Mouse (Mus musculus) kidney, adult 2 months (tissue): ENCODE results near the gene Fras1. TPM values are rescaled to one million over a fixed set of nuclear protein-coding genes. Genes with fewer than 3 reads are reported as not detected.

Experiments
- DNase-seq: peaks from one replicate; pipeline ENCODE4 v3.0.0; 2021
- H3K27ac ChIP-seq: fragments of 200-500 bp; 2 replicates; pipeline ENCODE4 v1.5.1; 2012; ENCODE audit warnings: low read depth, low read length, control low read depth, inconsistent platforms; ENCODE audit not compliant: insufficient read depth
- H3K27me3 ChIP-seq: fragments of 200-500 bp; replicated peaks from 2 replicates; pipeline ENCODE4 v1.6.1; 2012; ENCODE audit warnings: mild to moderate bottlenecking, moderate library complexity, low read length, inconsistent platforms; ENCODE audit not compliant: control insufficient read depth, insufficient read depth
- H3K36me3 ChIP-seq: fragments of 200-500 bp; 2 replicates; pipeline ENCODE4 v1.6.1; 2012; ENCODE audit warnings: mild to moderate bottlenecking, moderate library complexity, low read length, inconsistent platforms; ENCODE audit not compliant: control insufficient read depth, insufficient read depth
- H3K4me1 ChIP-seq: fragments of 200-500 bp; 2 replicates; pipeline ENCODE4 v1.6.1; 2011; ENCODE audit warnings: low read length; ENCODE audit not compliant: control insufficient read depth, insufficient read depth
- H3K4me3 ChIP-seq: fragments of 200-500 bp; 2 replicates; pipeline ENCODE4 v1.5.1; 2011; ENCODE audit warnings: mild to moderate bottlenecking, low read depth, low read length, control low read depth; ENCODE audit not compliant: insufficient read depth
- CTCF ChIP-seq: fragments of 200-500 bp; conservative IDR thresholded peaks from 2 replicates; pipeline ENCODE4 v1.5.1; 2011; ENCODE audit warnings: low read depth, mild to moderate bottlenecking, control low read depth, low read length, moderate library complexity, mixed read lengths; ENCODE audit not compliant: insufficient read depth, insufficient read length
- POLR2A ChIP-seq: fragments of 200-500 bp; IDR thresholded peaks from one replicate; pipeline ENCODE4 v1.6.1; 2011; ENCODE audit warnings: low read depth, low read length, control low read depth
- WGBS: fragments of 180-500 bp; shearing (Covaris S2); methylation state at CpG from one replicate; pipeline ENCODE4 v1.1.7; 2018; 5-methylcytosine and 5-hydroxymethylcytosine counted together
- polyA plus RNA-seq: library from polyadenylated mRNA; depleted of rRNA; stranded (reverse); fragments of >200 nt; gene quantifications from 2 replicates; pipeline ENCODE4 v1.2.3, GENCODE M21; 2012

Fras1 gene
- polyA plus RNA-seq, 1 experiment: 6.1 TPM

DNA sequence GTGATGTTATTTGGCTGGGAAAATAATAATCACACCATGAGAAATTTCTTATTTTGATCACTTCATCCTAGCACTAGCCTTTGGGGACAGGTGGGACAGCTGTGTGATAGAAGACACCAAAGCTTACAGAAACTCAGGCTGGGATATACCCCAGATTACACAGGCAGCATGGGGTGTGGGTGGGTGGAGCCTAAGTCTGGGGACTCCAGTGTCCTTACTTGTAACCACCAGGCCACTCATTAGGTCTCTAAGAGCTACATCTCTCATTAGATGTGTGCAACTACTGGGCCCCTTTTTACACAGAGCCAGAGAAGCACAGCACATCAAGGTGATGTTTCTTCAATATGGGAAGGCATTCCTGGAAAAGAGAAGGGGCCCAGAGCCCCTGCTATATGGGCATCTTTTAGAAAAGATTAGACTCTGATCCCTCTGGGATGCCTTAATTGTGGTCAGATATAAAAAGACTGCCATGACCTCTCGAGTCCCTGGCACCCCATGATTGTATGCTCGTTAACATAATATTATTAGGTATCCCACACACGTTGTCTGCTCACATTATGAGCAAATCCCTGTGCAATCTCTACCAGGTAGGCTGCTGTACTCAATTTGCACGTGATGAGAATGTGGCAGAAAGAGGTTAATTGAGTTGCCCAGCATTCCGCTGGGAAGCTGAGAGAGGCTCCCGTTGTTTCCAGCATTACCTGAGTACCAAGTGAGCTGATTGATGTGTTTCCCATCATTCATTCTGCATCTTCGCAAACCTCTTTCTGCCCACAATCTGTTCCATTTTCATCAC lies 230.4 kb downstream of the Fras1 start:
- no peaks in the 10 kb centered on the region for H3K4me1 ChIP-seq

DNA sequence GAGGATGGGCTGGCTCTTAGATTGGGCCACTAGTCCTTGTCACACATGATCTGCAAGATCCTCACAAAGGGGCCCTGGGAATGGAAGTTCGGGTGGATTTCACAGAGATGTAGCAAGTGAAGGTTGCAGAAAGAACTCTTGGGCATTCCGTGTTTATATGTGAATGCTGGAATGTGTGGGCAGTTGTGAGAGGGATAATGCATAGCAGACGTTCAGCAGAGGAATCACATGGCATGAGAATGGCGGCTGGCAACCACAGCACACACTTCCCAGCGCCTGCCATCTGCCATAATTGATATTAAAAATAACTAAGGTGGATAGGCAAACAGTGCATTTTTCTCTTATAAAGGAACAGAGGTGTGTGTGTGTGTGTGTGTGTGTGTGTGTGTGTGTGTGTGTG lies 234.3 kb downstream of the Fras1 start:
- 80% methylated on average over 5 of the region's 5 CpGs for WGBS
- DNase-seq: no peak
- H3K4me1 ChIP-seq: no peaks in the 10 kb centered on the region
- H3K36me3 ChIP-seq: no peaks in the 10 kb centered on the region
- no peaks in the 10 kb centered on the region for H3K27me3 ChIP-seq
- no peak overlapping the region for H3K27ac ChIP-seq
- TF ChIP-seq POLR2A: no peak
- no peak for TF ChIP-seq CTCF
- H3K4me3 ChIP-seq: no peak overlapping the region

More for the DNA sequence above, 230.4 kb downstream of the Fras1 start:
- H3K27ac ChIP-seq: no peak overlapping the region
- DNase-seq: no peak
- WGBS: 84% methylated on average over 7 of the region's 7 CpGs
- H3K36me3 ChIP-seq: no peaks in the 10 kb centered on the region
- H3K27me3 ChIP-seq: no peaks in the 10 kb centered on the region
- H3K4me3 ChIP-seq: no peak overlapping the region
- TF ChIP-seq POLR2A (no peak), CTCF (no peak)

DNA sequence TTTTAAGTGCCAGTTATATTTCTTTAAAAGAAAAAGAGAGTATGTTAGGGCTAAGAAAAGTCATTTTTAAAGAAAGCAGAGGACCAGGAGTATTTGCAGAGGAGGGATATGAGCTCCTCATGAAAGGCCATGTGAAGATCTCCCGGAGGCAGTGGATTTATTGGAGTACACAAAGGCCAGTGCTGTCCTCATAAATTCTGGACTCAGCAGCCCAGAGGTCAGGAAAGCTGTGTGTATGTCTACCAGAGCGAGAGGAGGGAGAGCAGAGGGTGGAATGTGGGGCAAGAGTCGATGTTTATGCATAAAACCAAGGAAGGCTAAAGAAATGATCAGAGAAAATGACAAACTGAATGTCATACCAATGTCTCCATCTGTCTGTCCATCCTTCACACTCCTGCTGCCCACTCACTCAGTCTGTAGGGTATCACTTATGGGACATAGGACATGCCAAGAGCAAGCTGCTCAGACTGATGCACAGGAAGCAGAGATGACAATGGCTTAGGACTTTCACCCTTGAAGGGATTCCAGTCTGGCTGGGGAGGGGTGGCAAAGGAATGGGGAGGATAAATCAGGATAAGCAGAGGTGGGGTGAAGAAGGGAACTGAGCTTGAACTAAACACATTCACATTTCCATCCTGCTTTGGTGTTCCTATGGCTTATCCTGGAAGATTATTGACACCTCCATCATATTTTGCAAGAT lies 235.0 kb downstream of the Fras1 start:
- Histone ChIP-seq H3K36me3 (no peaks in the 10 kb centered on the region), H3K27me3 (no peaks in the 10 kb centered on the region), H3K4me3 (no peak overlapping the region), H3K4me1 (no peaks in the 10 kb centered on the region), H3K27ac (no peak overlapping the region)
- TF ChIP-seq CTCF (no peak), POLR2A (no peak)
- WGBS: 28% methylated on average over 3 of the region's 3 CpGs
- DNase-seq: peak; percentile 20

GRCm38 (mm10) chr5:96612077-96612476 lies 238.3 kb downstream of the Fras1 start:
- TF ChIP-seq CTCF (no peak), POLR2A (no peak)
- no peaks in the 10 kb centered on the region for H3K27me3 ChIP-seq
- H3K4me3 ChIP-seq: no peak overlapping the region
- H3K27ac ChIP-seq: no peak overlapping the region
- H3K36me3 ChIP-seq: no peaks in the 10 kb centered on the region
- no peaks in the 10 kb centered on the region for H3K4me1 ChIP-seq
- WGBS: 64% methylated on average over 10 of the region's 10 CpGs
- DNase-seq: no peak

DNA sequence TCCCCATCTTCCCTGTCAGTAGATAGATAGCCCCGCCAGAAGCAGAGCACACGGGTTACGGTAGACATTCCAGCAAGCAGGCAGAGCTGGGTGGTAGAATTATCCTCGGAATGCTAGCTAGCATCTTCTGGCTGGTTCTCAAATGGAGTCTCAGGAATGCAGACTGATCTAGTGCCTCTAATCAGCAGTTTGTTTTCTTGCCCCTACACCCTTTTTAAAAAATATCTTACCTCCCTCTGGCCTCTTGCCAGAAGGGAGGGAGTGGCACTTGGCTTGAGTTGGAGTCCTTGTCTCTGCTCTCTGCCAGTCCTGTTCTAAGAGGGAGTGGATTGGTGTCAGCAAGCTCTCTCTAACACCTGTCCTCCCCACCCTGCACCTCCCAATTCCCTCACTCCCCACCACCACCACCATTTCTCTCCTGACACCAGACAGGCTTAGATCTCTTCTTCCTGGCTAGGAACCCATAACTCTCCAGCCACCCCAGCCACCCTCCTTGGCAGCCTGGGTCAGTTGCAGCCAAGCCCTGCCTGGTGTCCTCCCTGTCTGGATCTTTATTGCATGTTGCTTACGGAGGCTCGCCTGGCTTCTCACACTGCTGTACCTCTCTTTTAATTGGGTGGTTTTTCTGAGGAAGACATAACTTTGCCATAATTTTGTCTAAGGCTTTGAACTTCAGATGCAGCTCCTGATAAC lies 243.3 kb downstream of the Fras1 start:
- no peaks in the 10 kb centered on the region for H3K4me1 ChIP-seq
- 45% methylated on average over 6 of the region's 6 CpGs for WGBS
- H3K4me3 ChIP-seq: no peak overlapping the region
- TF ChIP-seq POLR2A (no peak), CTCF (no peak)
- H3K36me3 ChIP-seq: no peaks in the 10 kb centered on the region
- no peaks in the 10 kb centered on the region for H3K27me3 ChIP-seq
- peak; percentile 38 for DNase-seq
- H3K27ac ChIP-seq: no peak overlapping the region

GRCm38 (mm10) chr5:96618008-96618407 lies 244.3 kb downstream of the Fras1 start:
- 84% methylated on average over 2 of the region's 2 CpGs for WGBS
- no peak for DNase-seq
- no peaks in the 10 kb centered on the region for H3K27me3 ChIP-seq

DNA sequence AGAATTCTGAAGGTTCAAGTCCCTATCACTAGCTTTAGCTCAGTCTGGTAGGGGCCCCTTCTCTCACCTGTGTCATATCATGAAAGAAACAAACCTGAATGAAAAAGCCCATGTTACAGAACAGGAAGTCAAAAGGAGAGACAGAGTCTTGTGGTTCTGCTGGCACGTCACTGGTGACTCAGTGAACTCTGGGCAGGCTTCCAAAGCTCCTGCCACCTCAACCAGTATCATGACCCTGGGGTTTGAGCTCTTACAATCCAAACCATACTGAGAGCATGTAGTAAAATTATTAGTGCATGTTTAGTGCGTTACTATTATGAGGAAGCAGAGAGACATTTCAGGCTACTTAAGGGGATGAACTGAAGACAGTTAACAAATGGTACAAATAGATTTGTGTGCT lies 246.5 kb downstream of the Fras1 start:
- no peaks in the 10 kb centered on the region for H3K36me3 ChIP-seq
- H3K4me1 ChIP-seq: no peaks in the 10 kb centered on the region
- DNase-seq: peak; percentile 36
- no peaks in the 10 kb centered on the region for H3K27me3 ChIP-seq
- H3K27ac ChIP-seq: no peak overlapping the region
- H3K4me3 ChIP-seq: no peak overlapping the region
- 40% methylated on average over 2 of the region's 2 CpGs for WGBS
- TF ChIP-seq POLR2A (no peak), CTCF (no peak)

More at GRCm38 (mm10) chr5:96618008-96618407, 244.3 kb downstream of the Fras1 start:
- H3K36me3 ChIP-seq: no peaks in the 10 kb centered on the region
- no peaks in the 10 kb centered on the region for H3K4me1 ChIP-seq
- no peak for TF ChIP-seq CTCF
- no peak for TF ChIP-seq POLR2A
- no peak overlapping the region for H3K27ac ChIP-seq
- no peak overlapping the region for H3K4me3 ChIP-seq
